Mouse (Mus musculus) right cerebral cortex, adult 18-20 months (tissue): Measurements from ENCODE around the gene Mrpl10.

Experiments used
- DNase-seq: peaks from one replicate; pipeline ENCODE4 v3.0.0; 2022; ENCODE audit warnings: mixed read lengths

Mrpl10 gene

DNA sequence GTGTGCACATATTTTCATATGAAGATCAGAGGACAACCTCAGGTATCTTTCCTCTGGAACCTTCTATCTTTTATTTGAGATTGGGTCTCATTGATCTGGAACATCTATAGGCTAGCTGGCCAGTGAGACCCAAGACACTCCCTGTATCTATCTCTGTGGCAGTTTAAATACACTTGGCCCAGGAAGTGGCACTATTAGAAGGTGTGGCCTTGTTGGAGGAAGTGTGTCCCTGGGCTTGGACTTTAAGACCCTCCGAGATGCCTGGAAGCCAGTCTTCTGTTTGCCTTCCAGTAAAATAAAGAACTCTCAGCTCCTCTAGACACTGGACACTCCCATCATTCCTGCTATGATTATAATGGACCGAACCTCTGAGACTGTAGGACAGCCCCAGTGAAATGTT lies 28.4 kb downstream of the Mrpl10 start:
- DNase-seq: no peak

DNA sequence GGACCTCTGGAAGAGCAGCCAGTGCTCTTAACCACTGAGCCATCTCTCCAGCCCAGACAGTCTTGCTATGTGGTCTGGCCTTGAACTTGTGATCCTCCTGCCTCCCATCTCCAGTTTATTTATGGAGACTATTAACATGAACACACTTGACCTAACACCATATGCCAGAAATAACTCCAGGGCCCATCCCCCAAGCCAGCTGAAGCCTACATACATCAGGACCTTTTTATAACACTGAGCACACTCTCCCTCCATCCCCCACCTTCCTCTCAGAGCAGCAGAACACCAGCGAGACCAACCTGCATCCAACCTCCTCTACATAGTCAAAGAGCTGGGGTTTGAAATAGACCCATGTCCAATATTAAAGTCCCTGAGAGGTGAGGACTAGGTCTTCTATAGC lies 29.8 kb downstream of the Mrpl10 start:
- DNase-seq: no peak

- no peak for DNase-seq
Measured at GRCm38 (mm10) chr11:97072533-97072932, 31.2 kb downstream of the Mrpl10 start.

DNA sequence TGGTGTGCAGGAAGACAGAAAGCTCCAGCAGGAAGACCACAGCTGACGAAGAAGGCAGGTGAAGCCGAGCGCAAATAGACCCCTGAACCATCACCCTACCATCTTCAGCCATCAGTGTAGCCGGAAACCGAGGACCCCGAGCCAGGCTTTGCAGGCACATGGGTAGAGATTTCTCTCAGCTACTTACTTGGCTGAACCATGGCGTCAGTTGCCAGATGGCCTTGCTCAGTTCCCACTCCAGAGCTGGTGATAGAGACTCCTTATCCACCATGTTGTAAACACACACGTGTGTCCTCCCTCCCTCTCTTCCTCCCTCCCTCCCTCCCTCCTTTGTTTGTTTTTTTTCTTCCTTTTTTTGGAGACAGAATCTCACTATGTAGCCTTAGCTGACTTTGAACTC lies 32.9 kb downstream of the Mrpl10 start:
- DNase-seq: no peak

DNA sequence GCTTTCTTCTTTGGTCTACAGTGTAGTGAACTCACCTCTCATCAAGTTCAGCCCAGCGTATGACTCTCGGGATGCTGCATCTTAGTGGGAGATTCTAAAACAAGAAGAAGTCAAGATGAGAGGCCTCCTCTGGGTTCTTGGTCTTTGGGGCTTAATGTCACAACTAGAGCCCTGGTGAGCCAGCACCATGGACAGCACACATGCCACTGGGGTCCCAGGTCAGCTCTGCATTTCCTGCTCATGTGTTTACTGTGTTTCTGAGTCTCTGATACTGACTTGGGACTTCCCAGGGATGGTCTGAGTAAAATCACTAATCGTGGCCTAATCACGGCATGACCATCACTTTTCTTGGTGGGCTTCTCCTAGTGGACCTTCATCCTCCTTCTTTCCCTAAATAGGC lies 37.4 kb downstream of the Mrpl10 start:
- no peak for DNase-seq

GRCm38 (mm10) chr11:97080291-97080690 lies 38.9 kb downstream of the Mrpl10 start:
- no peak for DNase-seq

- peak; percentile 70 for DNase-seq
Measured at GRCm38 (mm10) chr11:97082977-97083376, 41.6 kb downstream of the Mrpl10 start.

DNA sequence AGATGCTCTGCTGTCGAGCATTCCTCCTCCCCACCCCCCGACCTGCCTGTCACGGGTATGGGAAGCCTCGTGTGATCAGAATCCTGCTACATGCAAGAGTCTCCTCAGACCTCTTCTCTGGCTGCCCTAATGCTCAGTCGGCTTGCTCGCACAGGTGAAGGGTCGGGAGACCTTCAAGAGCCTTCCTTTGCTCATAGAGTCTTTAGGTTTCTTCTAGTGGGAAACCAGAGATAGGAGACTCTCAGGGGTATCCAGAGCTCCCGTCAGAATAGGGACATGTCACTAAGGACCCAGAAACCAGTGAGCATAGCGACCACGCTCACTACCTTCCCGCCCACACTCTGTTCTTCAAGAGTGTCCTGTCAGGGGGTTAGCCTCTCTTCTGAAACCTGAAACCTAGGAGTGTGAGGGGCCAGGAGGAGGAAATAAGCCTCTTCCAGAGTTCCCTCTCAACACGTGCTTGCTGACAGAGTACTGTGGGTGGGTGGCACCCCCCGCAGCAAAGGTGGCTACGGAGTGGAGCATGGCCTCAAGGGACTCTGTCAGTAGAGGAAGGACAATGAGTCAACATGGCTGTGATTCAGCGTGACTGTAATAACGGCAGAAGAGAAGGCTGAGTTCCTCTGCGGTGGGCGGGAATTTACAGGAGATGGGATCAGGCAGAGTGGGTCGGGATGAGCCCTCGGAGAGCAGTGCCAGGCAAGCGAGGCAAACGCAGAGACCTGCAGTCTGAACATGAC lies 42.2 kb downstream of the Mrpl10 start:
- DNase-seq: peak; percentile 80

GRCm38 (mm10) chr11:97084821-97085505 lies 43.6 kb downstream of the Mrpl10 start:
- DNase-seq: no peak

GRCm38 (mm10) chr11:97086365-97086764 lies 45.0 kb downstream of the Mrpl10 start:
- no peak for DNase-seq

- DNase-seq: no peak
Measured at GRCm38 (mm10) chr11:97094600-97094999, 53.2 kb downstream of the Mrpl10 start.

GRCm38 (mm10) chr11:97098791-97099190 lies 57.4 kb downstream of the Mrpl10 start:
- no peak for DNase-seq
